Mouse (Mus musculus) limb, embryonic 10.5 days (tissue): ENCODE results near the gene 1600002K03Rik. TPM values are rescaled to one million over a fixed set of nuclear protein-coding genes. Genes with fewer than 3 reads are reported as not detected.

ENCODE experiments used
- DNase-seq: peaks from one replicate; pipeline ENCODE4 v3.0.0-alpha.2; 2017; ENCODE audit warnings: low spot score
- H3K27ac ChIP-seq: fragments of 300-500 bp; sonication (generic); 2 replicates; pipeline ENCODE4 v1.5.1; 2016; ENCODE audit warnings: mild to moderate bottlenecking
- H3K27me3 ChIP-seq: fragments of 300-500 bp; sonication (generic); 2 replicates; pipeline ENCODE4 v1.6.1; 2016; ENCODE audit warnings: low read depth, mild to moderate bottlenecking; ENCODE audit not compliant: poor library complexity, severe bottlenecking
- H3K36me3 ChIP-seq: fragments of 300-500 bp; sonication (generic); 2 replicates; pipeline ENCODE4 v1.6.1; 2016; ENCODE audit warnings: mild to moderate bottlenecking, moderate library complexity
- H3K4me1 ChIP-seq: fragments of 300-500 bp; sonication (generic); 2 replicates; pipeline ENCODE4 v1.6.1; 2016
- H3K4me3 ChIP-seq: fragments of 300-500 bp; sonication (generic); 2 replicates; pipeline ENCODE4 v1.5.1; 2016; ENCODE audit warnings: mild to moderate bottlenecking, moderate library complexity
- H3K9me3 ChIP-seq: fragments of 300-500 bp; sonication (generic); replicated peaks from 2 replicates; pipeline ENCODE4 v1.6.1; 2016; ENCODE audit warnings: mild to moderate bottlenecking
- WGBS: fragments of 180-500 bp; shearing (Covaris S2); methylation state at CpG from one replicate; pipeline ENCODE4 v1.1.7; 2016; 5-methylcytosine and 5-hydroxymethylcytosine counted together
- polyA plus RNA-seq: library from polyadenylated mRNA; unstranded; fragments of >200 nt; fragmentation: Nextera tagmentation; extraction: Ambion mirVana; gene quantifications from 2 replicates; pipeline ENCODE4 v1.2.1, GENCODE M21; 2016

1600002K03Rik gene
- polyA plus RNA-seq, 1 experiment from 2014 or later, result 8.7 TPM

DNA sequence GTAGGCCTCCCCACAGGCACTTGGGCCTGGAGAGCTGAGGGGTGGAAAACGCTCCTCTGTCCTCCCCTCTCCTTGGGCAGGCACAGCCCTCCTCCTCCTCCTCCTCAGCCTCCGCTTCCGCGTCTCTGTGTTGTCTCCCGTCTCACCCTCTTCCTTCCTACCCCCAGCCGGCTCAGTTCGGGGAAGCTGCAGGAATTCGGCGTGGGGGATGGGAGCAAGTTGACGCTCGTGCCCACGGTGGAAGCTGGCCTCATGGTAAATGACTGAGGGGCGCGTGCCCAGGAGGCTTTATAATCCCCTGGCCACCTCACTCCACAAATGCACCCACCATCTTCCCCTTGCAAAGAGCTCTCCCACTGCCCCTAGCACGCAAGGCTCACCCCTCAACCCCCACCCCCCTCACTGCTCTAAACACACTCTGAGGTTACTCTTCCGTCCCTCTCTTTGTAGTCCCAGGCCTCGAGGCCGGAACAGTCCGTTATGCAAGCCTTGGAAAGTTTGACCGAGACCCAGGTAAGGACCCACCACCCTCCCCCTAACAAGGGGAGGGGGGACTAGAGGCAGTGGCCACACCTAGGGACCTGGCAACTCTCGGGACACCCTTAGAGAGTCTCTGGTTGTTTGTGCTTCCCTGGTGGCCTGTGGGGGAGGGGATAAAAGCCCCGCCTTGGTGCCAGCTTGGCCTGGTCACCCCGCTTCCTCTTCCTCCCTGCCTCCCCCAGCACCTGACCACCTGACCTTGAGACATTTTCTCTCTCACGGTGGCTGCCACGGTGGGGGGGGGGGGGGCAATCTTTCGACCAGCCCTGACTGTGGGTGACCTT lies 21.3 kb upstream of the 1600002K03Rik start:
- Histone ChIP-seq H3K4me3 (peak overlapping the region; percentile 93), H3K27me3 (no peaks in the 10 kb centered on the region), H3K9me3 (no peaks in the 10 kb centered on the region), H3K27ac (peak overlapping the region; percentile 100), H3K4me1 (peaks cover 65% of the 10 kb centered on the region), H3K36me3 (peaks cover 81% of the 10 kb centered on the region)
- WGBS, result 1% methylated on average over 26 of the region's 26 CpGs
- peak; percentile 73 for DNase-seq

DNA sequence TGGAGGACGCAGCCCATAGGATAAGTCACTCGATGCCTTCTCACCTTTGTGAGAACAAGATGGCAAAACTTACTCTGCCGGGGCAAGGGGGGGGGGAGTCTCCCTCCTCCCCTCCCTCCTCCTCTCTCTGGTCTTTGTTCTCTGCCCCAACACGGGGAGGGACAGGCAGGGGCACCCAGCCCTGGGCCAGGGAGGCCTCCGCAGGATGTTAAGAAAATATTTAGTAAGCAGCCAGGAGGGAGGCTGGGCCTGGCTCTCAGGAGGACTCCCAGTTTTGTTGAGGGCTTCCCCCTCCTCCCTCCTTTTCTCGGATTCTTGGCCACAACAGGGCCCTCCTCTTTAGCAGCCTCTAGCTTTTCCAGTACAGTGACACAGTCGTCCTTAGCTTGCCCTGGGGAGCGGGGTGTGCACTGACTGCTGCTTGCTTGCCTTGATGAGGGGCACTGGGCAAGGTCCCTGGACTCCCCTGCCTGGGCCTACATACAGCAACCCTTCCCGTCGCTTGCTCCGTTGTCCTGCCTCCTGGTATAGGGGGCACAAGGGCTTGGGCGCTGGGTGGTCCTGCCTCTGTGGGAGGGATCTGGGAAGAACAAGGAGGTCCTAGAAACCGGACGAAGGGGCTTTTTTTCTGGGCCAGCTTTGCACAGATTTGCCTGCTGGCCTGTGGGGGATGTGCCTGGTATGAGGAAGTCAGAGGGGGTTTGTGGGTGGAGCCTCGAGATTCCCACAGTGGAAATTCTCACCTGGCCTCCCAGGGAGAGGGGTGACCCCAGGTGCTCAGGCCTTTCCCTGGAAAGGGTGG lies 20.5 kb upstream of the 1600002K03Rik start:
- WGBS, result 15% methylated on average over 15 of the region's 15 CpGs
- H3K36me3 ChIP-seq, result peaks cover 85% of the 10 kb centered on the region
- H3K27ac ChIP-seq, result peak overlapping the region; percentile 100
- peak overlapping the region; percentile 93 for H3K4me3 ChIP-seq
- peak; percentile 49 for DNase-seq
- H3K27me3 ChIP-seq, result no peaks in the 10 kb centered on the region
- H3K4me1 ChIP-seq, result peaks cover 65% of the 10 kb centered on the region
- no peaks in the 10 kb centered on the region for H3K9me3 ChIP-seq

DNA sequence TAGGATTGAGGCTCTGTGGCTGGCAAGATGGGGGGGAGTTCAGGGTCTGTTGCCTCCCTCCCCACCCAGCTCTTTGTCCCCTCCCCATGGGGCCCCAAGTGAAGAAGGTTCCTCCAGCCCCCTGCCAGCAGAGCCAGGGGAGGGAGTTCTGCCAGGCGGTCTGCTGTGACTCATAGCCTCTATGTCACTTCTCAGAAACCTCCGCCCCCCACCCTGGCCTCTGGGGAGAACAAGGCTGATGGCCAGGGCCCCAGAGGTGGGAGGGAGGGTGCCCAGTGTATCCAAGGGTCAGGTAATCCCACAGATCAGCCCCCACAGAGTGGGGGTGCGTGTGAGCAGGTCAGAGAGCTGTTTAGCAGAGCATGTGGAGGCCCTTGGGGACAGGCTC lies 19.9 kb upstream of the 1600002K03Rik start:
- H3K27ac ChIP-seq, result peak overlapping the region; percentile 100
- H3K27me3 ChIP-seq, result no peaks in the 10 kb centered on the region
- no peaks in the 10 kb centered on the region for H3K9me3 ChIP-seq
- WGBS, result 46% methylated on average over 3 of the region's 3 CpGs
- peaks cover 89% of the 10 kb centered on the region for H3K36me3 ChIP-seq
- H3K4me3 ChIP-seq, result peak overlapping the region; percentile 93
- DNase-seq, result no peak
- H3K4me1 ChIP-seq, result peaks cover 65% of the 10 kb centered on the region

DNA sequence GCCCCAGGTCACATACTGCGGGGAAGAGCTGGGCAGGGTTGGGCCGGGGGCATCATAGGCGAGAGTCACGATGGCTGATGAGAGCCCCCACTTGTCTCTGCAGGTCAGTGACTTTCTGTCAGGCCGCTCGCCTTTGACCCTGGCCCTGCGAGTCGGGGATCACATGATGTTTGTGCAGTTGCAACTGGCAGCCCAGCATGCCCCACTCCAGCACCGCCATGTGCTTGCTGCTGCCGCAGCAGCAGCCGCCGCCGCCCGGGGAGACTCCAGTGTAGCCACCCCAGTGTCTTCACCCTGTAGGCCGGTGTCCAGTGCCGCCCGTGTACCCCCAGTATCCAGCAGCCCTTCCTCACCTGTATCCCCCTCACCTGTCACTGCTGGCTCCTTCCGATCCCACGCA lies 19.0 kb upstream of the 1600002K03Rik start:
- no peak for DNase-seq
- H3K36me3 ChIP-seq, result peaks cover 89% of the 10 kb centered on the region
- 89% methylated on average over 19 of the region's 19 CpGs for WGBS

DNA sequence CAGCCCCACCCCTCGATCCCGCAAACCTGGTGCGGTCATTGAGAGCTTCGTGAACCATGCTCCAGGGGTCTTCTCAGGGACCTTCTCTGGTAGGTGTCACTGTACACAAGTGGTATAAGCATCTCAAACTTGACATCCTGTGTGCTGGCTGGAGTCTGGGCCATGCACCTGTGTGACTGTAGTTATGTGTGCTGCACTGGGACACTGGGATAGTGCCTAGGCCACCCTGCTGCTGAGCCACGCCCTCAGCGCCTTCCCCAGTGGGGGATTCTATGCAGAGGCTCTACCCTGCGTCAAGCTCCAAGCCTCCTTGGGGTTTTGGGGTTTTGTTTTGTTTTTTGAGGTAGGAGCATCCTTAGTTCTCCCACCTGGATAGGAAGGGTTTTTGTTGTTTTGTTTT lies 18.4 kb upstream of the 1600002K03Rik start:
- no peaks in the 10 kb centered on the region for H3K27me3 ChIP-seq
- no peaks in the 10 kb centered on the region for H3K9me3 ChIP-seq
- 90% methylated on average over 7 of the region's 7 CpGs for WGBS
- peak overlapping the region; percentile 93 for H3K4me3 ChIP-seq
- H3K36me3 ChIP-seq, result peaks cover 94% of the 10 kb centered on the region
- peaks cover 77% of the 10 kb centered on the region for H3K4me1 ChIP-seq
- H3K27ac ChIP-seq, result no peak overlapping the region
- DNase-seq, result no peak

More for the DNA sequence above, 19.0 kb upstream of the 1600002K03Rik start:
- Histone ChIP-seq H3K9me3 (no peaks in the 10 kb centered on the region), H3K4me1 (peaks cover 70% of the 10 kb centered on the region), H3K4me3 (peak overlapping the region; percentile 93), H3K27me3 (no peaks in the 10 kb centered on the region), H3K27ac (peak overlapping the region; percentile 22; the same call in 1 of the 2 replicates)

DNA sequence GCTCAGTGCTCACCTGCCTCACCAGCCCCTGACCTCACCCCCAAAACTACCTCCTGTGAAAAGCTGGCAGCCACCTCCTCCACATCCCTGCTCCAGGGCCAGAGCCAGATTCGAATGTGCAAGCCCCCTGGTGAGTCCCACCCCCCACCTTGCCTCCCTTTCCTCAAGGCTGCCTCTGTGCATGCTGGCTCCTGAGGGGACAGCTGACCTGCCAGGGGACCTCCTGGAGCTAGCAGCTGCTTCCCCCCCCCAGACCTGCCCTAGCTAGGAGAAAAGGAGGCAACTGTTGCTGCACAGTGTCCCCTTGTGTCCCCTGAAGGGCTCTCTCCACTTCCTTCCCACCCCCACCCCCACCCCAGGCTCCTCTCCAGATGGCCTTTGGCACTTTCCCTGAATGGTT lies 17.5 kb upstream of the 1600002K03Rik start:
- Histone ChIP-seq H3K27me3 (no peaks in the 10 kb centered on the region), H3K4me1 (peaks cover 86% of the 10 kb centered on the region), H3K4me3 (peak overlapping the region; percentile 23), H3K27ac (peak overlapping the region; percentile 10; the same call in 1 of the 2 replicates), H3K9me3 (no peaks in the 10 kb centered on the region), H3K36me3 (peaks cover 90% of the 10 kb centered on the region)
- no peak for DNase-seq
- WGBS, result 57% methylated on average over 1 of the region's 1 CpGs

DNA sequence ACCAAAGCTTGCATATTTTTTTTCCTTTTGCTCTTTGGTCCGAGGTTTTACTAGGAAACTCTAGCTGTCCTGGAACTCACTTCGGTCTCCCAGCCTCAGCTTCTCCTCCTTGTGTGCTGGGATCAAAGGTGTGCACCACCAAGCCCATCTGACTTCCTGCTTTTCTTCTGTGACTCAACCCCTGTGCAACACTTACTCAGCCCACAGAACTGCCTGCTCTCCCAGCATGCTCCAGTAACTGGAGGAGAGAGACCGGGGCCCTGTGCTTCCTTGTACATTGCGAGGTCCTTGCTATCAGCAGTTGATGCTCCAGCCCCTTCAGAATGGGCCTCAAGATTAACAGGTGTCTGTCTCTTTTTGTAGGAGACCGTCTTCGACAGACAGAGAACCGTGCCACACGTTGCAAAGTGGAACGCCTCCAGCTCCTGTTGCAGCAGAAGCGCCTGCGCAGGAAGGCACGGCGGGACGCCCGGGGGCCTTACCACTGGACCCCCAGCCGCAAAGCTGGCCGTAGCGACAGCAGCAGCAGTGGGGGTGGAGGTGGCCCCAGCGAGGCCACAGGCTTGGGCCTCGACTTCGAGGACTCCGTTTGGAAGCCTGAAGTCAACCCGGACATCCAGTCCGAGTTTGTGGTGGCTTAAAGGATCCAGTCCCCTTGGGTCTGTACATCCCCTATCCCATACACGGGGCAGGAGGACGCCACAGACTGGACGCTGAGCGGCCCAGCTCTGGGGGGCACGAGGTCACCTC lies 16.6 kb upstream of the 1600002K03Rik start:
- Histone ChIP-seq H3K4me3 (peak overlapping the region; percentile 28), H3K27ac (peak overlapping the region; percentile 53), H3K4me1 (peaks cover 95% of the 10 kb centered on the region), H3K36me3 (peaks cover 81% of the 10 kb centered on the region), H3K9me3 (no peaks in the 10 kb centered on the region), H3K27me3 (no peaks in the 10 kb centered on the region)
- WGBS, result 90% methylated on average over 29 of the region's 29 CpGs
- no peak for DNase-seq

DNA sequence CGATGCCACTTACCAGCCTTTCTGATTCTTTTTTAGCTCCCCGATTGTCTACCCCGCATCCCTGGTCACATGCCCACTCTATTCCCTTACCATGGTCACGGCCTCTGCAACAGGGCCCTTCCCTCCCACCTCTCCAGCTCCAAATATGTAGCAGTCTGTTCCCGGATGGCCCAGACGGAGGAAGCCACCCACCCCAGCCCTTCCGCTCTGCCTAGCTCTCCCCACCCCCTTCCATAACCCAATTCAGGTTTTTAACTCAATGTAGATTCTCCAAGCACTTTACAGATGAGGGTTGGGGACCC lies 16.0 kb upstream of the 1600002K03Rik start:
- H3K27me3 ChIP-seq, result no peaks in the 10 kb centered on the region
- peaks cover 100% of the 10 kb centered on the region for H3K4me1 ChIP-seq
- no peaks in the 10 kb centered on the region for H3K9me3 ChIP-seq
- WGBS, result 75% methylated on average over 7 of the region's 7 CpGs
- DNase-seq, result no peak
- H3K4me3 ChIP-seq, result peak overlapping the region; percentile 28; the same call in 1 of the 2 replicates
- H3K27ac ChIP-seq, result peak overlapping the region; percentile 58; the same call in 1 of the 2 replicates
- H3K36me3 ChIP-seq, result peaks cover 76% of the 10 kb centered on the region

DNA sequence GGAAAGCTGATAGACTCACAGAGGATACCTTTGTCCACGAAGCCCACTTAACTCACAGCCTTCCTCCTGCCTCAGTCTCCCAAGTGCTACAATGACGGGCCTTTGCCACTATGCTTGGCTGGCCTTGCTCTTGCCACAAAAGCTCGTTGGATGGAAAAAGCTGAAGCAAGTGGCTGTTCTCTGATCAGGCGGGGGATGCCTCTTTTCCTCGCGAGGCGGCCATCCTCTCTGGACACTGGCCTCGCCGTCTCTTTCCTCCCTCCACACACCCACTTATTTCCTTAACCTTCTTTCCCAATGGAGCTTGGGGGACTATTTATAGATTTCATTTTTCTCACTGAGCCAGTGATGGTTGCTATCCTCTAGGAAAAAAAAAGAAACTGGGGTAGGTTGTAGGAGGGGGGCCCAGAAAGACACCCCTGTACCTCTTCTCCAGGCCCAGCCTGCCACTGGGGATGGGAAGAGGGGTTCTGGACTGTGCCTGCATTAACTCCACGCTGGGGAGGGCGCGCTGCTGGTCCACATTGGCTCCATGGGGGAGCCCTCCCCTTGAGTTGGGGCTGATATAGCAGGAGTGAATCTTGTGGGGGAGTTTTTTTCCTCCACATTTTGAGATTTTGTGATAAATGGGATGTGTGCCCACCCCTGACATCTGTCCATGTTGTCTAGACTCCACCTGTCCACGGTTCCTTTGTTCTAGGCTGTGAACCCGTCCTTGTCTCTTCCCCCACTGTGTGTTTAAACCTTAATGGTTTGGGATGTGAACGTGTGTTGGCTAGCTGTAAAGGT lies 15.4 kb upstream of the 1600002K03Rik start:
- Histone ChIP-seq H3K9me3 (no peaks in the 10 kb centered on the region), H3K27ac (peak overlapping the region; percentile 58; the same call in 1 of the 2 replicates), H3K36me3 (peaks cover 70% of the 10 kb centered on the region), H3K4me1 (peaks cover 100% of the 10 kb centered on the region), H3K4me3 (0 out of 2 replicates have a peak overlapping the region, but pooled peaks have one; percentile 28), H3K27me3 (no peaks in the 10 kb centered on the region)
- WGBS, result 72% methylated on average over 15 of the region's 15 CpGs
- no peak for DNase-seq

DNA sequence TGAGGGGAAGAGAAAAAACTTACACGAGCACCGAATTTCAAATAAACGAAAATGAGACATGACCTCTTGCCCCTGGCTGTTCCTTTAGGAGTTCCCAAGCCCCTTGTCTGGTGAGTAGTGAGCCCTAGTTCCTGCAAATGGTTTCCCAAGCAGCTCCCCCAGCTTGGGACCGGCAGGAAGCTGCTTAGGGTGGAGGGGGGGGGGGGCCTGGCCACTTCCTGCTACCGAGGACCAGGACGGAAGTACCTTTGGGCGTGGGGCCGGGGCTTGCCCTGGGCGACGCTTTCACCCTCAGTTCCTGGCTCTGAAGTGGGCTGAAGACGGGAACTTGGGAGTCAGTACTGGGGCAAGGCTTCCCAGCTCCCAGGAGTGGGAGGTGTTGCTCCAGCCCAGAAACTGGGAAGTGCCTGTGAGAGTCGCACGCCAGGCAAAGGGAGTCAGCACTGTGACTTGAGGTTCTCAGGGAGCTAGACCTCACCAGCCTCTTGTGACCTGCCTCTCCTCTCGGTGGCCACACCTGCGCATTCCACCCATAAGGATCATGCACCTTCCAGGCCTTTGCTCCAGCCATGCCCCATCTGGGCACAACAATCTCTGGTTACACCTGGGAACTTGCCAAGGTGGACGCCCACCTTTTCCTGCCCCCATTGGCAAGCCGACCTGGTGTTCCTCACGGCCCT lies 14.3 kb upstream of the 1600002K03Rik start:
- WGBS, result 11% methylated on average over 18 of the region's 18 CpGs
- peak; percentile 74 for DNase-seq
- Histone ChIP-seq H3K27me3 (no peaks in the 10 kb centered on the region), H3K9me3 (no peaks in the 10 kb centered on the region), H3K27ac (peak overlapping the region; percentile 87), H3K36me3 (peaks cover 60% of the 10 kb centered on the region), H3K4me3 (peak overlapping the region; percentile 47), H3K4me1 (peaks cover 99% of the 10 kb centered on the region)

DNA sequence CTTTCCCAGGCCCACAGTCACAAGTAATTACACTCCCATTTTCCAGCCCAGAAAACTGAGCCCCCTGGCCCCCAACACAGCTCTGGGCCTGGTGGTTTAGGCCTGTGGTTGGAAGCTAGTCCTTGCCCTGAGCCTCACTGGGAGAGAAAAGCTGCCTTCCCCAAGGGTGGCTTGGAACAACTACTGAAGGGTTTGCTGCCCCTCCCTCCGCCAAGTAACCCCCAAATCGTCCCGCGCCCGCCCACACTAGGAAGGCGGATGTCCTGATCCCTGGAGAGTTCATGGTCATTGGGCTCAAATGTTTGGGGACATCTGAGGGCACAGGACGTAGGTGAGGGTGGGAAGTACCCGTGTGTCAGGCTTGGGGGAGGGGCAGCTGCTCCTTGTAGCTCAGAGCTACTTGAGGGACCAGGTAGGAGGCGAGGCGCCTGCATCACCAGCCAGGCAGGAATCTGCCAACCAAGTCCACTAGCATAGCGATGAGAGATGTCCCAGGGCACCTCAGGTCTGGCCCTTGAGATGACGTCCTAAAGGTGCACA lies 13.7 kb upstream of the 1600002K03Rik start:
- peak overlapping the region; percentile 87 for H3K27ac ChIP-seq
- WGBS, result 7% methylated on average over 12 of the region's 12 CpGs
- peak; percentile 64 for DNase-seq
- H3K27me3 ChIP-seq, result no peaks in the 10 kb centered on the region
- H3K9me3 ChIP-seq, result no peaks in the 10 kb centered on the region
- peaks cover 54% of the 10 kb centered on the region for H3K36me3 ChIP-seq
- peak overlapping the region; percentile 47 for H3K4me3 ChIP-seq
- H3K4me1 ChIP-seq, result peaks cover 98% of the 10 kb centered on the region
